Mouse (Mus musculus) kidney, embryonic 15.5 days (tissue): ENCODE data around the gene Chchd3. TPM values are rescaled to one million over a fixed set of nuclear protein-coding genes. Genes with fewer than 3 reads are reported as not detected.

Source experiments
- ATAC-seq: fragments of 200-750 bp; cut with Nextera tagmentation; replicated peaks from 2 replicates; pipeline ENCODE4 v1.8.0; 2017; ENCODE audit warnings: moderate TSS enrichment; ENCODE audit not compliant: low FRiP score
- H3K27ac ChIP-seq: fragments of 300-500 bp; sonication (generic); 2 replicates; pipeline ENCODE4 v1.5.1; 2015; ENCODE audit warnings: mild to moderate bottlenecking, inconsistent platforms
- H3K27me3 ChIP-seq: fragments of 300-500 bp; sonication (generic); 2 replicates; pipeline ENCODE4 v1.6.1; 2015; ENCODE audit warnings: inconsistent platforms
- H3K36me3 ChIP-seq: fragments of 300-500 bp; sonication (generic); 2 replicates; pipeline ENCODE4 v1.6.1; 2015; ENCODE audit warnings: inconsistent platforms
- H3K4me1 ChIP-seq: fragments of 300-500 bp; sonication (generic); 2 replicates; pipeline ENCODE4 v1.6.1; 2015; ENCODE audit warnings: inconsistent platforms
- H3K4me2 ChIP-seq: fragments of 300-500 bp; sonication (generic); 2 replicates; pipeline ENCODE4 v1.6.1; 2015; ENCODE audit warnings: moderate library complexity, mild to moderate bottlenecking, inconsistent platforms
- H3K4me3 ChIP-seq: fragments of 300-500 bp; sonication (generic); replicated peaks from 2 replicates; pipeline ENCODE4 v1.5.1; 2015; ENCODE audit warnings: mild to moderate bottlenecking, inconsistent platforms
- H3K9ac ChIP-seq: fragments of 300-500 bp; sonication (generic); 2 replicates; pipeline ENCODE4 v1.6.1; 2015; ENCODE audit warnings: mild to moderate bottlenecking, inconsistent platforms
- H3K9me3 ChIP-seq: fragments of 300-500 bp; sonication (generic); replicated peaks from 2 replicates; pipeline ENCODE4 v1.6.1; 2016; ENCODE audit warnings: inconsistent platforms
- WGBS: fragments of 180-500 bp; shearing (Covaris S2); methylation state at CpG from one replicate; pipeline ENCODE4 v1.1.7; 2015; ENCODE audit warnings: mixed read lengths; 5-methylcytosine and 5-hydroxymethylcytosine counted together
- polyA plus RNA-seq: library from polyadenylated mRNA; unstranded; fragments of >200 nt; fragmentation: Nextera tagmentation; extraction: Ambion mirVana; gene quantifications from 2 replicates; pipeline ENCODE4 v1.2.1, GENCODE M21; 2015

Gene Chchd3
- polyA plus RNA-seq, 1 experiment from 2014 or later: 116 TPM

DNA sequence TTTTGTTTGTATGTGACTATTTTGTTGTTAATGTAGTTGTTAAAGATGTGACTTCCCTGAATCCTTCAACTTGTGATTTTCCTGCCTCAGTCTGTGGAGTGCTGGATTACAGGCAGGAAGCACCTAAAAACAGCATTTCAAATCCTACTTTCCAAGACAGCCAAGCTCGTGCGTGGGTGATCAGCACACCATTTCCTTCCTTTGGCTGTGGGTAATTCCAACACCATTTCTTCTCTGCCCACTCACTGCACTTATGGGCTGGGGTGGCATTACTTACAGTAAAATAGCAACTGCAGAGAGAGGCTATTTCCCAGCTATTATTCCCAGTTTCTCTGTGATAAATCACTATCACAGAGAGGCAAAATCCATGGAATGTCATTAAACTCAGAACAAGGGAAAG is 140.0 kb downstream of the Chchd3 start:
- Histone ChIP-seq H3K4me1 (no peaks in the 10 kb centered on the region), H3K27me3 (no peaks in the 10 kb centered on the region), H3K9ac (no peak overlapping the region), H3K4me2 (no peak overlapping the region), H3K4me3 (no peak overlapping the region), H3K27ac (no peak overlapping the region), H3K36me3 (peaks cover 7% of the 10 kb centered on the region), H3K9me3 (no peaks in the 10 kb centered on the region)
- ATAC-seq: no peak
- 41% methylated on average over 2 of the region's 2 CpGs for WGBS

DNA sequence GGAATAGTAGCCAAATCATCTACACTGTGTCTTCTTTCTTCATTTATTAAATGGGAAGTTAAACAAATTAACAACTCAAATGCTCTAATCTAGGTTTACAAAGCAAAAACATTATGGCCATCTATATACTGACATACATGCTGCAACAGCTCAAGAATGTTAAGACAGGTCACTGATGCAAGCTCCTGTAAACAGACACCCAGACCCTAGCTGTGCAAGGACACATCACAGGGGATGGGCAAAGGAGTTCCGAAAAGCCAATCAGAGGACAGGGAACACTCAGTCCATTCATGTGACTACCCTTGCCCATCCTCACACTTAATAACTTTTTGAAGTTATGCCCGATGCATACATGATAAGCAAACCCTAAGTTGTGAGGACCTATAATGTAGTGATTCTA is 149.4 kb downstream of the Chchd3 start:
- Histone ChIP-seq H3K9me3 (no peaks in the 10 kb centered on the region), H3K9ac (no peak overlapping the region), H3K4me1 (no peaks in the 10 kb centered on the region), H3K4me3 (no peak overlapping the region), H3K27ac (no peak overlapping the region), H3K36me3 (no peaks in the 10 kb centered on the region), H3K4me2 (no peak overlapping the region), H3K27me3 (no peaks in the 10 kb centered on the region)
- 93% methylated on average over 2 of the region's 2 CpGs for WGBS
- ATAC-seq: no peak

DNA sequence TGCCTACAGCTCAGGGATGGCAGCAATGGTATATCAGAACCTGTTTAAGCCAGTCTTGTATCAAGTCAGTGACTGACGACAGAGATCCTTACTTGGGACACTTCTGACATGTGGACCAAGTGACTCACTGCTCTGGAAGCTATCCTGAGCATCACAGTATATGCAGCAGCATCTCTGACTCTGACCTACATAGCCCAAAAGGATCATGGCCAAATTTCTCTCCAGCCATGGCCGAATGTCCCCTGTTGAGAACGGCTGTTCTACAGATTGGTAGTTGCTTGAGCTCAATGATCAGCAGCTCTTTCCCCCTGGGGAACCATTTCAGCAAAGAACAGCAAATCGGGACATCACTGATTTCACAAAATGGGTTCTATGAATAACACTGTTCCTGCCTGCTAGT is 161.0 kb downstream of the Chchd3 start:
- H3K9me3 ChIP-seq: no peaks in the 10 kb centered on the region
- WGBS: 95% methylated on average over 4 of the region's 4 CpGs
- H3K36me3 ChIP-seq: no peaks in the 10 kb centered on the region
- no peaks in the 10 kb centered on the region for H3K4me1 ChIP-seq
- no peak overlapping the region for H3K27ac ChIP-seq
- H3K9ac ChIP-seq: no peak overlapping the region
- H3K4me3 ChIP-seq: no peak overlapping the region
- H3K27me3 ChIP-seq: no peaks in the 10 kb centered on the region
- no peak overlapping the region for H3K4me2 ChIP-seq
- ATAC-seq: no peak

DNA sequence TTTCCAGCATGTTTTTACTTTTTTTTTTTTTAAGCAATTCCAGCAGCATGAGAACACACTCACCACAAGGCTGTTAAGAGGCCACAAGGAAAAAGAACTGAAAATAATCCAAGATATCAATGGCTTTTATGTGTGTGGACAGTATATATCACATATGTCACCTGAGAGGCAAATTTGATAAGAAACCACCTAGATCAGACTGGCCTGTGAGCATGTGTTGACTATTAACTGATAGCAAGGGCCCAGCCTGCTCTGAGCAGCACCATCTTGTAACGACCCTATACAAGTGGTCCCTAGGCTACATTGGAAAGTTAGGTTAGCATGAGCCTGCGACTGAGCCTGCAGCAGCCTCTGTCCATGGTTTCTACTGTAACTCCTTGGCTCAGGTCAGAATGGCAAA is 166.0 kb downstream of the Chchd3 start:
- H3K27me3 ChIP-seq: no peaks in the 10 kb centered on the region
- H3K4me1 ChIP-seq: no peaks in the 10 kb centered on the region
- H3K9ac ChIP-seq: no peak overlapping the region
- H3K9me3 ChIP-seq: no peaks in the 10 kb centered on the region
- H3K36me3 ChIP-seq: no peaks in the 10 kb centered on the region
- no peak overlapping the region for H3K27ac ChIP-seq
- no peak for ATAC-seq
- H3K4me2 ChIP-seq: no peak overlapping the region
- 86% methylated on average over 2 of the region's 2 CpGs for WGBS
- no peak overlapping the region for H3K4me3 ChIP-seq

DNA sequence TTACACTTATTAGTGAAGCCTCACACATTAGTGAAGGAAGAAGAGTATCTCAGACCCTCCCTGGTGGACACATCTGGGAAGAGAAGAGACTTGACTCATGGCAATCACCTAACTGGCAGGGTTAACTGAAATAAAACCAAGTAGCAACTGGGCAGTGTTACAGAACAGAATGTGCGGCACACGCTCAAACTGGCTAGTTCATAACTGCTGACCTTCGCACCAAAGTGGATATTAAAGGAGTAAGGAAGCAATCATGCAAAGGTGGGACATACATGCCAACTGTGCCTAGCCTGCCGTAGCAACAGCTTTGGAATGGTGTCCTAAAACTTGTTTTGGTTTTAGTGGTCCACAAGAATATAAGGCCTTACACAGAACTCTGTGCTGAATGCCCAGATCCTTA is 169.3 kb downstream of the Chchd3 start:
- no peaks in the 10 kb centered on the region for H3K36me3 ChIP-seq
- H3K4me1 ChIP-seq: no peaks in the 10 kb centered on the region
- no peak overlapping the region for H3K4me2 ChIP-seq
- no peaks in the 10 kb centered on the region for H3K27me3 ChIP-seq
- H3K9me3 ChIP-seq: no peaks in the 10 kb centered on the region
- no peak overlapping the region for H3K9ac ChIP-seq
- ATAC-seq: no peak
- H3K4me3 ChIP-seq: no peak overlapping the region
- WGBS: 93% methylated on average over 4 of the region's 4 CpGs
- no peak overlapping the region for H3K27ac ChIP-seq

DNA sequence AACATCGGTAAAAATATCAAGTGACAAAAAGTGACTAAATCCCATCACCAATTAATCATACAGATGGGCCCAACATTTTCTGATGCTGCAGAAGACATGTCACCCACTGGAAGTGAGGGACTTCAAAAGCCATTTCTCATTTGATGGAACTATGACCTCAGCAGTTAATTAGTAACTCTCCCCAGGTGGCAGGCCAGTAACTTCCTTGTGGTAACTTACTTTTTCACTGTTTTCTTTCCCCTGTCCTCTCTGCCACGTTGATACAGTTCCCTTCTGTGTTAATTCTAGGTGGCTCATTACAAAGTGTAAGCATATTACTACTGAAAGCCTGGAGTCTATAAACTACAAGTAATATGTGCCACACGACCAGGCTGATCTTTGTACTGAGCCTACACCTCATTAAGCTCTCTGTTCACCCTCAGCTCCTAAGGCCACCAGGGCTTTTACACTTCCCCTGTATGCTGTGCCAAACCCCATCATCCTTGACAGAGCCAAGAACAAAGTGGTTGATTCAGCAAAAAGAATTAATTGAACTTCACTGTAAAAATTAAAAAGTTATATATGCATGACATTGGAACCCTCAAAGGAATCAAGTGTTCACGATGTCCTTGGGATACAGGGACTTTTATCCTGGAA is 171.0 kb downstream of the Chchd3 start:
- ATAC-seq: no peak; the same call in 1 of the 2 replicates
- WGBS: 52% methylated on average over 4 of the region's 4 CpGs

DNA sequence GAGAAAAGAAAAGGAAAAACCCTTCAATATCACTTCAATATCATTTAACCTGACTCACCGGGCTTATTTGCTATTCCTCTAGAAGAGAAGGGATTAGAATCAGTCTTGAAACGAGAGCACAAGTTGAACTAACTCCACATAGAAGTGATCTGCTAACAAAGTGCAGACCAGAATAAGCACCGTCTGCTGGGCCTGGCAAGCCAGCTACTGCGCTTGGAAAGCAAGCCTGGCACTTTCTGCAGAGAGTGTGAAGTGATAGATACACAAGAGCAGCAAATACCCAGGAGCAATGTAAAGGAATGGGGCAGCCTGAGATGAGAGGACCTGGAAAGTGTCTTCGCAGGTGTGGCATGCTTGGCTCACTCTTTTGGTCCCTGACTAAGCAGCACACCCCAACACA is 181.5 kb downstream of the Chchd3 start:
- ATAC-seq: no peak
- H3K27ac ChIP-seq: no peak overlapping the region
- no peaks in the 10 kb centered on the region for H3K9me3 ChIP-seq
- H3K4me3 ChIP-seq: no peak overlapping the region
- H3K36me3 ChIP-seq: no peaks in the 10 kb centered on the region
- no peak overlapping the region for H3K9ac ChIP-seq
- H3K4me1 ChIP-seq: no peaks in the 10 kb centered on the region
- no peak overlapping the region for H3K4me2 ChIP-seq
- H3K27me3 ChIP-seq: no peaks in the 10 kb centered on the region
- WGBS: 90% methylated on average over 5 of the region's 5 CpGs

More for the DNA sequence above, 171.0 kb downstream of the Chchd3 start:
- Histone ChIP-seq H3K4me1 (no peaks in the 10 kb centered on the region), H3K9ac (no peak overlapping the region), H3K9me3 (no peaks in the 10 kb centered on the region), H3K4me2 (no peak overlapping the region), H3K27ac (peak overlapping the region; percentile 30; the same call in 1 of the 2 replicates), H3K4me3 (no peak overlapping the region), H3K36me3 (no peaks in the 10 kb centered on the region), H3K27me3 (no peaks in the 10 kb centered on the region)

DNA sequence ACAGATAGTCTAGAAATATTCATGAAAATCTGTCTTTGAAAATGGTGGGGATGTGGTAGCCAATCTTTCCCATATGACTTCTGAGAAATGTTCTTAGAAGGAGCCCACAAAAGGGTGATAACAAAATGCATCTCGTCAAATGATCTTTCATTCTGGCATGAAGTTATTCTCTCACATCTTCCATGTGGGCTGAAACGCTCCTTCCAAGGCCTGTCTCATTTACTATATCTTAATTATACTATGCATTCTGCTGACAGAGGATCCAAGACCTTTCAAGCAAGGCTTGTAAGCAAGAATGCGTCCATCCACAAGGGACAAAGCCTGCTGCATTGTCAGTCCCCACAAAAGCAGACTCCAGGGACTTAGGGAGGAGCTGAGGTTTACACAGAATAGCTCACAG is 185.9 kb downstream of the Chchd3 start:
- WGBS: 73% methylated on average over 3 of the region's 3 CpGs
- Histone ChIP-seq H3K4me2 (no peak overlapping the region), H3K4me1 (no peaks in the 10 kb centered on the region), H3K27me3 (no peaks in the 10 kb centered on the region), H3K36me3 (peaks cover 3% of the 10 kb centered on the region), H3K9ac (no peak overlapping the region), H3K4me3 (no peak overlapping the region), H3K9me3 (no peaks in the 10 kb centered on the region), H3K27ac (no peak overlapping the region)
- ATAC-seq: no peak

DNA sequence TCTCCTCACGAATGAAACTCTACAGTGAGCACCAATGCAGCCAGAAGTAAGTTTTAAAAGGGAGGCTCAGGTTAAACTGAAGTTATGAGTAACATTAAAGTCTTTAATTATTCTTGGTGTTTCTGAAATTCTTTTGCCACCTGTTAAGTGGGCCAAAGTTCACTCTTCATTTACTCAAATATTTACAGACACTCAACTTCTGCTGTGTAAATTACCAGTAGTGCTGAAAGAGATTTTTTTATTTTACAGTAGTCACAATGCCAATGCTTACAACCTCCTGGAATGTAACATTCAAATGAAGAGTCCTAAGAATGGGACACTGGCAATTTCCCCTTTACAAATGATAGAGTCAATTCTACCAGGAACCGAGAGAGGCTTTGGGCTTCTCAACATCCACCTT is 187.3 kb downstream of the Chchd3 start:
- no peak for ATAC-seq
- Histone ChIP-seq H3K4me2 (no peak overlapping the region), H3K27me3 (no peaks in the 10 kb centered on the region), H3K36me3 (peaks cover 7% of the 10 kb centered on the region), H3K4me1 (no peaks in the 10 kb centered on the region), H3K9ac (no peak overlapping the region), H3K4me3 (no peak overlapping the region), H3K9me3 (no peaks in the 10 kb centered on the region), H3K27ac (no peak overlapping the region)
- 93% methylated on average over 2 of the region's 2 CpGs for WGBS

DNA sequence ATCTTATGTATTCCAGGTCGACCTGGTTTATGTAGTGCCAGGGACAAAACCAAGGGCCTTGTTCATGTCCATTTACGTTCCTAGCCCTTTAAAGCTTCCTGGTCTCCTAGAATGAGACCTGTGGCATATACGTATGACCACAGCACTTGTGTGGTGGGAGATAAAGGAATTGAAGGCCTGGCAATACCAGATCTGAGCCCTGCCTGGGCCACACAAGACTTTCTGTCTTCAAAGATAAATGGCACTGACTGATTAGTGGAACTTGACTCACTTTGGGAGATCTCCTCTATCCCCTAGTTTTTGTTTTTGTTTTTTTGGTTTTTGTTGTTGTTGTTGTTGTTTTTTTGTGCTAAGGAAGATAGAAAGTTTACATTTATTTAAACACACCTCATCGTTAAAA is 209.1 kb downstream of the Chchd3 start:
- ATAC-seq: no peak; the same call in 1 of the 2 replicates
- no peaks in the 10 kb centered on the region for H3K36me3 ChIP-seq
- H3K27ac ChIP-seq: no peak overlapping the region
- no peaks in the 10 kb centered on the region for H3K4me1 ChIP-seq
- no peaks in the 10 kb centered on the region for H3K9me3 ChIP-seq
- no peaks in the 10 kb centered on the region for H3K27me3 ChIP-seq
- 87% methylated on average over 4 of the region's 4 CpGs for WGBS
- H3K9ac ChIP-seq: no peak overlapping the region
- H3K4me2 ChIP-seq: no peak overlapping the region
- H3K4me3 ChIP-seq: no peak overlapping the region

DNA sequence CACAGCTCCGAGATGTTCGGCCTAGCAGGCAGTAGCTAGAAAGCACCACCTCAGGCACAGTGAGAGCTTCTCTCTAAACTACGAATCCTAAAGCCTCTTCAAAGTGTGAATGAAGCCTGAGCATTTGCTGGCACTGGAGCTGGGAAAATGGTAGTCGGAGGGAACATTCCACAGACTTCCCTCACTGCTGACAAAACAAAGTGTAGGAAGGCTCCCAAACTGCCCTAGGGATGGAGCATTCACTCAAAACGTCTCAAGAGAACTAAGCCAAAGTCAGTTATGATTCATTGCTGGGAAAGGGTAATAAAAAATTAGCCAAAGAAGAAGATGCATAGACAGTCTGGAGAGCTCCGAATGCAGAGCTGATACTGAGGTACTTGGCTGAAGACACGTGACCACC is 211.1 kb downstream of the Chchd3 start:
- Histone ChIP-seq H3K27me3 (no peaks in the 10 kb centered on the region), H3K9me3 (no peaks in the 10 kb centered on the region), H3K27ac (no peak overlapping the region), H3K36me3 (no peaks in the 10 kb centered on the region), H3K4me3 (no peak overlapping the region), H3K4me1 (0 out of 2 replicates have a peak, but pooled peaks cover 3% of the 10 kb centered on the region), H3K9ac (no peak overlapping the region), H3K4me2 (no peak overlapping the region)
- 69% methylated on average over 7 of the region's 7 CpGs for WGBS
- ATAC-seq: no peak

DNA sequence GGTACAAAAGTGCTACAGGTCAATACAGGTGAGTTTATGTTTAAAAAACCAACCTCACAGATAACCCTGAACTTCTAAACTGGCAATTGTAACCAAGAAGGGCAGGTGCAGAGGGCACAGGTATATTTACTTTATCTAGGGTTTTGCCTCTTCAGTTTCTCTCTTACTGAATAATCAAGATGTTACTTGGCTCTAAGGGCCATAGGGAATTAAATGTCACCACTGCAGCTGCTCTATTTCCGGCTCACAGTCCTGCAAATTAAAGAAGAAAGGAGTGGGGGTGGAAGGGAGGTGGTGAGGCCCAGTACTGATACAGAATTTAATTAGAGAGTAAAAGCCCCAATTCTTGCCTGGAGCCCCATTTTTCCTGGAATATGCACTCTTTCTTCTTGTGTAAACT is 214.6 kb downstream of the Chchd3 start:
- Histone ChIP-seq H3K4me3 (no peak overlapping the region), H3K27ac (no peak overlapping the region), H3K4me1 (0 out of 2 replicates have a peak, but pooled peaks cover 3% of the 10 kb centered on the region), H3K9ac (no peak overlapping the region), H3K4me2 (no peak overlapping the region), H3K36me3 (no peaks in the 10 kb centered on the region), H3K27me3 (no peaks in the 10 kb centered on the region), H3K9me3 (no peaks in the 10 kb centered on the region)
- no peak for ATAC-seq
- 41% methylated on average over 1 of the region's 1 CpGs for WGBS

DNA sequence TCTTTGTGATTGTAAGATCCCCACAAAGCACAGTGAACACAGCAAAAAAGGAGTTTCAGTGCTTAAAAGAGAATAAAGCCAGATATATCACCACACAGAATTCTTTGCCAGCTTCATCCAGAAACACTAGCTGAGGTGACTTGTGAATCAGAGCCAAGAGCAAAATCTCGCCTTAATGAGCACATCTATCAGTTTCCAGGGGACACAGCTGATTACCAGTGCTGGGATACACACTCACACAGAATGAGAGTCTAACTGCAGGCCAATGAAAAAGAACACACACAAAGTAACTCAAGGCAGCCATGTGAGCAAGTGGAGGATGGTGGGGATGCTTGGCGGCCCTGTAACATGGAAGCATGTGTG is 222.1 kb downstream of the Chchd3 start:
- WGBS: 92% methylated on average over 2 of the region's 2 CpGs

More for the DNA sequence above, 222.1 kb downstream of the Chchd3 start:
- Histone ChIP-seq H3K9ac (no peak overlapping the region), H3K4me3 (no peak overlapping the region), H3K9me3 (0 out of 2 replicates have a peak, but pooled peaks cover 3% of the 10 kb centered on the region), H3K27ac (no peak overlapping the region), H3K4me2 (no peak overlapping the region), H3K36me3 (peaks cover 18% of the 10 kb centered on the region; the same call in 1 of the 2 replicates), H3K27me3 (no peaks in the 10 kb centered on the region), H3K4me1 (no peaks in the 10 kb centered on the region)
- ATAC-seq: no peak
